Mouse (Mus musculus): ENCODE measurements at regions not wholly inside any gene's neighbourhood (a gene's known extent, or its start where the extent isn't known, plus 50 kb on each side); places are given as distances from the start of the nearest gene placed in this dataset.

DNA sequence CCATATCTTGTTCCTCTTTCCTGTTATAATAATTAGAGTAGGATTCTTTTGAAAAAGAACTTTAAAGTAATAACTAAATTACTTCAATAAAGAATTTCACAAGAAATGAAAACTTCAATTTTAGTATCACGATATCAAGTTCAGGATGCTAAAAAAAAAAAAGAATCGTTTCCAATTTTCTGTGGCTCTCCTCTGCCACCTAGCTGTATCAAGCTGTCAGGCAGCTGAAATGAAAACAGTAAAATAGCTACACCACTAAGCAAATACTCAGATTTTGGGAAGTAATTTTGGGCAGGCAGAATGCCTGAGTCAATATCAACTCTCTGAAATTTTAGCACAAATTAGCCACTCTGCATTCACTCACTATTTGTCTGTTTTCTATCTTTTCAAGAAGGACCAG lies 694.5 kb upstream of the Arrdc3 start:
- no peak for DNase-seq

- no peak for DNase-seq
These were observed 688.0 kb upstream of the Arrdc3 start for GRCm38 (mm10) chr13:80195065-80195605.

DNA sequence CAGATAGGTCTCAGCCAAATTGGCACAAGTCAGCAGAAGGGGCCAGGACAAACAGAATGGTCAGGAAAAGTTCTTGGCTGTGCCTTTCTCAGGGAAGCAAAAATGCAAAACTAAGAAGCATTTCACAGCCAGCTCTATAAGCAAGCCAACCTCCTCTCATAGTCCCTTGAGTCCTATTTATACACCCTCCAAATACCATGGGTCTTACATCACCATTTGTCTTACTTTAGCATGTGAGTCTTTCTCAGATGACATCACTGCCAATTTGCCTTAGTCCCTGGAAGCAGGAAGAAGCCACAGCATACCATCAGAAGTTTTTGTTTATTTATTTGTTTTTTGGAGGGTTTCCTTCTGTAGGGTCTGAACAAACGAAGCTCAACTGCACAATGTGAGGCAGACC lies 659.1 kb upstream of the Arrdc3 start:
- DNase-seq, result no peak

DNA sequence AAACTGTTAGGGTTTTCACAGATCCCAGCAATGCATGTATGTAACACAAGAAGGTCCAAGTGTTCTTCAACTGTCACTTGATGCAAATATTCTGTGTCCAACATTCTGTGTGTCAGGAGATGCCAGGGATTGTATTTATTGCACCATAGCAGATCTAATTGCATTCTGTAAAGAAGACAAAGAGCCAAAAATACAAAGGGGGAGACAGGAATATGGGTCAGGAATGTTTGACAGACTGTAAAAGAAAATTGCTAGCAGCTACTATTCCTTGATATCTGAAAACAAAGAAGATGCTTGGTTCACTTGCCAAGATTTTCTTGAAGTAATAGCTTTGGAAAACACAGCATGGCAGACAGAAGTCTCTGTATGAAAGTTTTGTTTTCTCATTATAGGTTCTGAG lies 651.8 kb upstream of the Arrdc3 start:
- DNase-seq, result no peak

DNA sequence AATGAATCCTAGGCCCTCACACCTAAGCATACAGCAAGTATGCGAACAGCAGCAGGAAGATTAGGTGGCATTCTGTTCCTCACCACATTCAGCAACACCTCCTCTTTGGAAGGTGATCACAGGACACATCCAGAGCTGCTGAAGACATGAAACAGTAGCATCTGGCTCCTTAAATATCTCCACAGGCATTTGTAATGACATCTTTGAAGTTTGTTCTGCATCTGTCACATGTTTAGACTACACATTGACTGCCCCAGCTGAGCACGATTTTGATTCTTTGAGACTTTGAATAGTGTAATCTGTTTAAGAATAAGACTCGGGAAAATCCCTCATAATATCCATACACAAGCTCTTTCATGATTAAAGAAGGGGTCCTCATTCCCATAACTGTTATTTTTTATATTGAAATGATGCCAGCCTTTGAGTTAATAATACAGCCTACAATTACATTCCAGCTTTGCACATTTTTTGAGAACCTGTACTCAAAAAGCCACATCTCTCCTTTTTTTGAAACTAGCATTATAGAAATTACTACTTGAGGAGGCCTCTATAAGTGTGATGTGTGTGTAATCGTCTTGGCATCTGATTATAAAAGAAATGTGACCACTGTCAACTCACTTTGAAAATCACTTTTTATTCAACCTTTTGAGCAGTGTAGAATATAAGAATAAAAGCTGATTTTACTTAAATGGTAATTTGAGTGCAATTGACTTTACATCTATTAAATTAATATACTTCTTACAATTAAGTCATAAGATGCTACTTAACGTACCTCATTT lies 647.7 kb upstream of the Arrdc3 start:
- DNase-seq, result no peak

- DNase-seq, result no peak
These were observed 620.4 kb upstream of the Arrdc3 start for GRCm38 (mm10) chr13:80262826-80263225.

DNA sequence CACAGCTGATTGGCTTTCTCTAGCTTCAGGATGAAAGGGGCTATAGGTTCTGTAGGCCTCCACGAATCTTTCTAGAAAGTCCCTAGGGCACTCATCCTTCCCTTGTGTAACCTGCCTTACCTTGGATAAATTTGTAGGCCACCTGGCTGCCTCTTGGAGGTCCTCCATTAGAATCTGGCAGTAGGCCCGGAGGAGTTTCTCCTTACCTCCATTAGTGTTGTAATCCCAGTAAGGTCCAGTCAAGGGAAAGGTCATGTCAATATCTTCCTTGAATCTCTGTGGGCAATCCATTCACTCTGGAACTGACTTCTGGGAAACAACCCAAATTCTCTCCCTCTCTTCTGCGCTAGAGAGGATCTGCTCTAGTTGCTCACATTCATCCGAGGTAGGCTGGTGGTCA lies 616.1 kb upstream of the Arrdc3 start:
- peak in 1 of 2 experiments; percentile 9 for DNase-seq

GRCm38 (mm10) chr13:80273976-80274375 lies 609.2 kb upstream of the Arrdc3 start:
- peak; percentile 70 to 76 for DNase-seq

- no peak for DNase-seq
These were observed 591.3 kb upstream of the Arrdc3 start for GRCm38 (mm10) chr13:80291744-80292515.

- DNase-seq, result no peak
These were observed 587.5 kb upstream of the Arrdc3 start for GRCm38 (mm10) chr13:80295723-80296122.

DNA sequence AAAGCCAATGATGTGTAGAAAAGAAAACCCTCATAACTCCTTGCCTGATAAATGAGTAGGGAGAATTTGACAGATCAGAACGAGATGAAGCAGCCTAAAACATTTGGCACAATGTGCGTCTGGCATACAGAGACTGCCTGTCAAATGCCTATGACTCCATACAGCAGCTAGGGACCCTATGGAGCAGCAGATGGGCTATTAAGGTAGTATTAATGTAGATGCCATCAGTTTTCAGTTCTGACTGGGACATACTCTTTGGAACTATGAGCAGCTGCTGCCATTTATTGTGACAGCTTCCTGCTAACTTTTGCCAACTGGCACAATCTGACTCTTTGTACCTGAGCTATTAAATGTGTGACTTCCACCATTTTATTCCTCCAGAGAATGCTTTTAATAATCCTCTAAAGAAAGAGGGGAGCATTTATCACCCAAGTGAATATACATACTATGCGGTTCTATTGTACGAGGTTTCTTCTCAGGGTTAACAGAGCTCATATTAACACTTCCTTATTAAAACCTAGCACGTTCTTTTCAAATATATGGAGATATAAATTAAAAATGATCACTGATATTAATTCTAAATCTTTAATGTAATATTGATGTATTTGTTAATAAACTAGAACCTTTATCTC lies 549.0 kb upstream of the Arrdc3 start:
- DNase-seq, result peak; percentile 17 to 23

- DNase-seq, result no peak
These were observed 548.1 kb upstream of the Arrdc3 start for GRCm38 (mm10) chr13:80334865-80335655.

DNA sequence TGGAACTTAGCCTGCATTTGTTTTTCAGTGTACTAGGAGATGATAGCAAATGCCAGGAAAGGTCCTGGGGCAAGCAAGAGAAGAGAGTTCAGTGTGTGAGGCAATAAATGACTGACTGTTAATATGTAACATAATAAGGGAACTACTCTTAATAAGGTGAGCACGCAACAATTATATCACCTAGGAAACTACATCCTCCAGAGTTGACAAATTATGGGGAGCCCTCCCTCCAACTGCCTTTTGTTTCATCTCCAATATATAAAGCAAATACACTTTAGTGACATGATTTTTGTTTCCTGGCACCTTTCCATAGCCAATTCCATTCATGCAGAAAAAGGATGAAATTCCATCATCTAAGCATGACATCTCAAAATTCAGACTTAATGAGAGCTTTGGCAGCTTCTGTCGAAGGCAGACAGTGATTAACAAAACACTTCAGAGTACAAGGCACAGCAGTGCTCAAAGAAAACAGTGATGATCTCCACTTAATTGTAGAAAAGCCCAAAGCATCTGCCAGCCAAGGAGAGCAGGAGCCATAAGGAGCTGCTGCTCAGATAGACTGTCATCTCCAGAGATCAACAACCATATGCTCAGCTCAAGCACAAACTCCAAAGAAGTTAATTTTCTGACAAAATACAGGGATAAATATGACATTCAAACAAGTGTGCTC lies 536.1 kb upstream of the Arrdc3 start:
- DNase-seq, result peak; percentile 2 to 7

DNA sequence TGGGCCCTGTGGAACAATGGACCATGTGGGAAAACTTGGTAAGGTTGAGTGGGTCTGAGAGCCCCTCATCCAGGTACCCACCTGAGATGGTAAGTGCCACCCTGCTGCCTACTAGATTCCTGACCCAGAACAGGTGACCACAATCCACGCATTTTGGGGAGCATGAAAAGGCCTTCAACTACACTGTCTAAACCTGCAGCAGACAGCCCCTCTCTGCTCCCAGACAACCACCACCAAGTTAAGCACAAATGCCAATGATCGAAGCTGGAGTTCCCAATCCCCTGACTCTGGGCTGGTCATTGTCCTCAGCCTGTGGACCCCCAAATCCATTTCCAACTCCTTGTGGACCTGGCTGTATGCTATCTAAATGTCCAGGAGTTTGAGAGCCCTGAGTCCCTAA lies 517.2 kb upstream of the Arrdc3 start:
- no peak for DNase-seq

- no peak for DNase-seq
These were observed 512.7 kb upstream of the Arrdc3 start for GRCm38 (mm10) chr13:80370491-80370890.

- no peak for DNase-seq
These were observed 501.8 kb upstream of the Arrdc3 start for GRCm38 (mm10) chr13:80381280-80381965.

DNA sequence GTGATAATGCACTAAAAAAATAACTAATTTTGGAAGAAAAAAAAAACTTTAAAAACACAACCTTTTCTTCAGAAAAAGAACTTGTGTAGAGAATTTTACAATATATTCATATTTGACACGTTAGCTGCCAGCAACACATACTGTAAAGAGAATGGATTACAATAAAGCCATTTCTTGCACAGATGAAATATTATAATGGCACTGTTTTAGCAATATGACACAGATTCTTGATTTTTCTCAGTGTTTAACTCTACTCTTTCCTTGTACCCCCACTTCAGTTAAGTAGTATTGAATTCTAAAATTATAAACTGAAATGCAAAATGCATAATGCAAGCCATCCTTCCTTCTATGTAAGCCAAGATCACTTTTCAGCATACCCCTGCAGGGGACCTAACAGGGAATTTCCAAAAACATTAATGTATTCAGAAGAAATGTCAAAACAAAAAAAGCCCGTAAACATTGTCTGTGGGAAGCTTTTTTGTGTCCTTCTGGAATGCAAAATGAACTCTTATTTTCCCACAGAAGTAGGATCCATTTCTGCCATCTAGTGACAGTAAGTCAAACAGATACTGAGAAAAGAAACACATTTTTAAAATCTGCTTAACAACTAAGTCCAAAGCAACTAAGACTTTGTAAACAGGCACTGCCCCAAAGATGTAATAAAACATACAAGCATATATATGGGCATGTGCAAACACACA lies 501.1 kb upstream of the Arrdc3 start:
- no peak for DNase-seq

DNA sequence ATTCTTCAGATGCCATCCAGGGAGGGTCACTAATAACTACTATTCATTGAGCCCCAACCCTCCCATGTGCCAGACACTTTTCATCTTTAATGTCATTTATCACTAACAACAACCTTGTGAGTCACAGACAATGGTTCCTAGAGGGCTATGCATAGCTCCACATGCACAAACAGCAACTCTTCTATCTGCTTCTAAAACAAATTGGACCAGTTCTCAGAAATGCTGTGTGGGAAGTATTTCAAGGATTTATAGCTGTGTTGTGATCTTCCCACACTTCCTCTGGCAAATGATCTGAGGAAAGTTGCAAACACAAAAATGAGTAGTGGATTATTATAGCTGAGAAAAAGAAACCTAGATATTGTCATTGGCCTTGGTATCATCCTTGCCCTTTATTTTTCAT lies 474.3 kb upstream of the Arrdc3 start:
- DNase-seq, result no peak

- peak; percentile 84 to 85 for DNase-seq
These were observed 473.3 kb upstream of the Arrdc3 start for GRCm38 (mm10) chr13:80409790-80410433.

- no peak for DNase-seq
These were observed 464.6 kb upstream of the Arrdc3 start for GRCm38 (mm10) chr13:80418480-80419183.
